Comparison of ENCODE assay signal across 14 mouse cellular contexts in the genomic region with DNA sequence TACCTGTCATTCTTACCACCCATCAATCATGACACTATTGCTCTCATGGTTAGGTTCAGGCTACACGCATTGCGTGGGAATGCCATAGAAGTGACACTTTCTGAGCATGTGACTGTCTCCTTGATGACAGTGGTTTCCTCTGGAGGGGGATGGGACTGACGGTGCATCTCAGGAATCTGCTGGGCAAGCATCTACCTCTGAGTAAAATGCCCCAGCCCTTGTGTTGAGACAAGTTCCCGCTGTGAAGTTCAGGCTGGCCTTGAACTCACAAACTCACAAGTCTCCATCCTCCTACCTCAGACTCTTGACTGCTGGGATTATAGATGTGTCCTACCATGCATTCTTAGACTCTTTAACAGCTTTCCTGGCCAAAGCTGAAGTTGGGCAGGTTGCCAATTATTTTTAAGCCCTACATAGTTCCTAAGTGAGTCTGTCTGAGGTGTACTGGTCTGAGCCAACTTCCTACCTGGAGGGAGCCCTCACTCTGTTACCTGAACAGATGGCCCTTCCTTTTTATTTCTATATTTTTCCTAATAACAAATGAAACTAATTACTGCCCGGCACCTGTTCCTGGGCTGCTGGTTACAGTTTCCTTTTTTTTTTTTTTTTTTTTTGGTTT.
"Had no signal": no experiment of that assay in that cellular context is flagged by ENCODE, and none has a peak within 500 bp of the region (broad histone marks: within the 10 kb centered on the region; RNA-seq: fewer than 3 reads in every experiment).

No protein-coding gene starts in this region.

- H3K27me3 ChIP-seq: limb, embryonic 12.5 days; liver, embryonic 13.5 days; midbrain, embryonic 15.5 days; neural tube, embryonic 12.5 days; stomach, embryonic 15.5 days had no signal

- DNase-seq: layer of hippocampus, adult 9-11 months; layer of hippocampus, postnatal 36 days; liver; liver, embryonic 13.5 days; liver, postnatal 0 days; lung, postnatal 36 days; right cerebral cortex, postnatal 4 days; spleen, adult 18-20 months; thymus, postnatal 4 days had no signal

- H3K27ac ChIP-seq: kidney, postnatal 0 days; limb, embryonic 12.5 days; liver, embryonic 13.5 days; midbrain, embryonic 15.5 days; neural tube, embryonic 12.5 days; stomach, embryonic 15.5 days had no signal

- H3K4me3 ChIP-seq: limb, embryonic 12.5 days; liver, embryonic 13.5 days; midbrain, embryonic 15.5 days; neural tube, embryonic 12.5 days; stomach, embryonic 15.5 days had no signal

- H3K4me1 ChIP-seq: limb, embryonic 12.5 days; midbrain, embryonic 15.5 days; neural tube, embryonic 12.5 days; stomach, embryonic 15.5 days had no signal
